Mouse (Mus musculus): ENCODE data around the gene Tle1. TPM values are rescaled to one million over a fixed set of nuclear protein-coding genes. Genes with fewer than 3 reads are reported as not detected.

Tle1 gene
- total RNA-seq (2021), result 10 to 100 TPM; 48.7 to 50.3 TPM
- long read RNA-seq, experiment 1, transcript Tle1-205 (7 exons, 2,067 nt), result major isoform, 29 of 54 reads
- long read RNA-seq, experiment 1, partial matches to known transcripts, result 6 of 54 reads
- long read RNA-seq, experiment 1, other reads (novel, unspliced or antisense), result 18 of 54 reads
- long read RNA-seq, experiment 2, transcript Tle1-205 (7 exons, 2,067 nt), result major isoform, 17 of 31 reads
- long read RNA-seq, experiment 2, partial matches to known transcripts, result 8 of 31 reads
- long read RNA-seq, experiment 2, other reads (novel, unspliced or antisense), result 6 of 31 reads

DNA sequence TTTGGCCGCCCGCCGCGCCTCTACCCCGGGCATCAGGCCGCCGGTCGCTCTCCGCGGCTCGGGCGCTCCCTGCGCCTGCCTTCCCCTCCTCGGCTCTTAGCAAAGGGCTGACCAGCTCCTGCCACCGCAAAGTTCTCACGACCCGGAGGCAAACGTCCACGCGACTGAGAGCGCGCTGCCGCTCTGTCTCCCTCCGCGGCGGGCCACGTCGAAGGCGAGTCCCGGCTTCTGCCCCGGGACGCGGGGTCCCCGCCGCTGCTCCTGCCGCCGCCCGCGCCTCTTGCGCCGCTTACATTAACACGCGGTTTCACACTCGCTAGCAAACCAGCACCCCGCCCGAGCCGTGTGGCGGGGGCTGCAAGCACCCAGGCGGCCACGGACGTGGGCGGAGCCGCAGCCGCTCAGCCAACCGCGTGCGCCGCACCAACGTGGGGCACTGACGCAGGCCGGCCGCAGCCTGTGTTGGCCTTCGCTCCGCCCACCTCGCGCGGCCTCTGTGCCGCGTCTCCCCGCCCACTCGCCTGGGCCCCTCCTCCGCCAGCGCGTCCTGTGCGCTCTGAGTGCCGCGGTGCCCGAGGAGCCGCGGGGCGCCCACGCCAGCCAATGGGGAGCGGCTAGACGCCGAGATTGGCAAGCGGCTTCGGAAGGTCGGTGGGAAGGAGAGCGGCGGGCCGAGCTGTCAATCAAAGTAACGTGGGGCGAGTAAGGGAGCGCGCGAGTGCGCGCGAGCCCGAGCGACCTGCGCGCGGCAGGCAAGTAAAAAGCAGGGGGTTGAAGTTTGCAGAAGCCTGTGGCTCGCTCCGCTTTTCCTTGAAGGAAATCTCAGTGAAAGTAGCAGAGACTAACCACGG lies at the start of gene Tle1:
Tle1 (minus strand) TSS at position 361 of the 851 bp plus-strand sequence.
- H3K27ac ChIP-seq, result peak within 1 kb of the TSS; percentile 96
- peak within 1 kb of the TSS; percentile 94 for H3K4me3 ChIP-seq
- intact Hi-C loops (cut with DNase I), result loop anchor here (1.0 to 10.0 kb wide), 5 partner anchors 184 to 1596 kb away; no protein-coding TSS in a partner anchor
- peak; percentile 100 for DNase-seq (ENCODE audit: extremely low spot score in 1 of 2, low spot score in 2 of 2)
- TF ChIP-seq CTCF (IDR thresholded peaks at IDR 0.05), result no peak

DNA sequence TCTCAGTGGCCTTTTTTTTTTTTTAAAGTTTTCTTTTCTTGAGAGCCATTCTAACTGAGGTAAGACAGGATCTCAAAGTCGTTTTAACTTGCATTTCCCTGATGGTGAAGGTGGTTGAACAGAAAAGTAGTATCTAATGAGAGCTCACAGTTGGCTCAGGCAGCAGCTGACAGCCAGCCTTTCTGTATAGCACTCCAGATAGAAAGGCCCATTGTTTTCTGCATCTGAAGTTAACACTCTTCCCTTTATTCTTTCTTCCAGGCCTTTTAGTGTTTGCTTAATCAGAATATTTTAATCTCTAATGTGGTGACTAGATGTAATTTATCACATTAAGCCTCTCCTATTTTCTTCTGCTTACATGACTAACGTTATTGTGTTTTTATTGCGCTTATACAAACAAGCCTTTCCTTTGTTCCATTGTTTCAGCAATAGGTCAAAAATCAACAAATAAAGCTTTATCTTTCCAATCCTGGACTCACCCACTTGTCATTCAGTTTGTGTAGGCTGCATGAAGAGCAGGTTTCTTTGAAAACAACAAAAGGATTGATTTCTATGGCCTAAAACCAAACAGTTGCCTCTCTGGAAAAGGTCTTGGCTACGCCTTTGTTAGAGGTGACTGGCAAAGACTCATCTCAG lies 33.0 kb upstream of the Tle1 start:
- DNase-seq (ENCODE audit: extremely low spot score in 1 of 2, low spot score in 2 of 2), result no peak
- no peak overlapping the region for H3K4me3 ChIP-seq
- no peak overlapping the region for H3K27ac ChIP-seq
- intact Hi-C loops (cut with DNase I), result no loop called here
- no peak for TF ChIP-seq CTCF (IDR thresholded peaks at IDR 0.05)

DNA sequence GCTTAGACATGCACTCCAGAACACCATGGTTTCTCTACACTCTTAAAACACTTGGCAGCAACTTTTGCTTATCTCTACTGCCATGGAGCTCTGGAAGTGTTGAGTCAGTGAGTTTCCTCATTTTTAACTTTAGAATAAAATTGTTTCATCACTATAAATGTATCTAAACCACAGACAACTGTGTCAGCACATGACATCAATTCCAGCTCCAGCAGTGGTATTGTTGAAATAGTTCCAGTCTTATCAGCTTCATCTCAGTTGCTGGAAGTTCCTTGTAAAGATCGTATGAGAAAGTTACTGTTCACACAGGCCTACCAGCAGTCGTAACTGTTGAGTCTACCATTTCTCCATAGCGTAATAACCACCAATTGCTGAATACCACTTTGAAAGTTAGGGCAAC lies 31.5 kb upstream of the Tle1 start:
- no peak for TF ChIP-seq CTCF (IDR thresholded peaks at IDR 0.05)
- H3K27ac ChIP-seq, result no peak overlapping the region

GRCm38 (mm10) chr4:72230832-72231231 lies 30.1 kb upstream of the Tle1 start:
- Histone ChIP-seq H3K27ac (no peak overlapping the region), H3K4me3 (no peak overlapping the region)
- no peak for DNase-seq (ENCODE audit: extremely low spot score in 1 of 2, low spot score in 2 of 2)
- intact Hi-C loops (cut with DNase I), result no loop called here
- no peak for TF ChIP-seq CTCF (IDR thresholded peaks at IDR 0.05)

More for the DNA sequence above, 31.5 kb upstream of the Tle1 start:
- intact Hi-C loops (cut with DNase I), result no loop called here
- H3K4me3 ChIP-seq, result no peak overlapping the region
- no peak for DNase-seq (ENCODE audit: extremely low spot score in 1 of 2, low spot score in 2 of 2)

GRCm38 (mm10) chr4:72221629-72222028 lies 20.9 kb upstream of the Tle1 start:
- H3K4me3 ChIP-seq, result no peak overlapping the region
- intact Hi-C loops (cut with DNase I), result no loop called here
- no peak overlapping the region for H3K27ac ChIP-seq
- DNase-seq (ENCODE audit: extremely low spot score in 1 of 2, low spot score in 2 of 2), result no peak
- no peak for TF ChIP-seq CTCF (IDR thresholded peaks at IDR 0.05)

GRCm38 (mm10) chr4:72204420-72205045 lies 3.8 kb upstream of the Tle1 start:
- no peak for DNase-seq (ENCODE audit: extremely low spot score in 1 of 2, low spot score in 2 of 2)
- intact Hi-C loops (cut with DNase I), result loop anchor here (5.0 to 10.0 kb wide), 2 partner anchors 838 to 1600 kb away; no protein-coding TSS in a partner anchor
- Histone ChIP-seq H3K4me3 (no peak overlapping the region), H3K27ac (no peak overlapping the region)
- TF ChIP-seq CTCF (IDR thresholded peaks at IDR 0.05), result no peak

DNA sequence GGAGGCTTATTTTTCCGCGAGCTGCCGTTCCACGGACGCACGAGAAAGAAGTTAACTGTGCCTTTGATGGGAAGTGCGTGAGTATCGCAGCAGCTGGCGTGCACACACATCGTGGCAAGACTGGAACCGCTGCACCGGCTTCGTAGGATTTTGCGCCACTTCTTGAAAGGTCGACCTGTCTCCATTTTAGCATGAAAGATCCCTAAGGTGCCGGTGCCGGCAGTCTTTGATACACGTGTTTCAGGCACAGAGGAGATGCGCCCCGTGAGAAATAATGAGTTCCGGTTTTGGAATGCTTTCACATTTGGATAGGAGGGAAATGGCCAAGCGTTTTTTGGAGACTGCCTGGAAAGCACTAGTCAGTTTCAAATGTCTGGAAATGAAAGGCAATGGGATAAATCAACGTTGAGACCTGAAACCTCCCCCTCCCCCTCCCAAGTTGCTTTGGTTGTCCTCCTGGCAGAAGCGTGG lies 837 bp upstream of the Tle1 start:
- intact Hi-C loops (cut with DNase I), result loop anchor here (2.0 to 10.0 kb wide), 4 partner anchors 183 to 1597 kb away; no protein-coding TSS in a partner anchor
- TF ChIP-seq CTCF (IDR thresholded peaks at IDR 0.05), result no peak; the same call in 1 of the 2 replicates
- Histone ChIP-seq H3K4me3 (peak overlapping the region; percentile 94), H3K27ac (peak overlapping the region; percentile 82)
- peak; percentile 39 to 47 for DNase-seq (ENCODE audit: extremely low spot score in 1 of 2, low spot score in 2 of 2)

- Histone ChIP-seq H3K4me3 (peak overlapping the region; percentile 94), H3K27ac (peak overlapping the region; percentile 96)
- intact Hi-C loops (cut with DNase I), result loop anchor here (1.0 to 10.0 kb wide), 9 partner anchors 38 to 1595 kb away; no protein-coding TSS in a partner anchor
- no peak for TF ChIP-seq CTCF (IDR thresholded peaks at IDR 0.05)
- DNase-seq (ENCODE audit: extremely low spot score in 1 of 2, low spot score in 2 of 2), result peak; percentile 62 to 64
Observed at GRCm38 (mm10) chr4:72199571-72200558, 854 bp downstream of the Tle1 start.

- intact Hi-C loops (cut with DNase I), result loop anchor here (5.0 to 10.0 kb wide), 4 partner anchors 37 to 1292 kb away; no protein-coding TSS in a partner anchor
- Histone ChIP-seq H3K27ac (peak overlapping the region; percentile 96), H3K4me3 (peak overlapping the region; percentile 94)
- peak; percentile 73 for TF ChIP-seq CTCF (IDR thresholded peaks at IDR 0.05)
- DNase-seq (ENCODE audit: extremely low spot score in 1 of 2, low spot score in 2 of 2), result peak; percentile 79 to 80
Observed at GRCm38 (mm10) chr4:72198877-72199411, 1.8 kb downstream of the Tle1 start.

Data from left cerebral cortex, adult 2 months (tissue).